Mouse (Mus musculus): Measurements from ENCODE around the gene Slc22a4.

- TF ChIP-seq POLR2A (IDR thresholded peaks at IDR 0.05; ENCODE audit: insufficient read depth, low read length), result no peak
- no peak for TF ChIP-seq CTCF (IDR thresholded peaks at IDR 0.05; ENCODE audit: low read depth, low read length)
Observed at GRCm38 (mm10) chr11:54073291-54073690, 45.4 kb upstream of the Slc22a4 start.

Data from ES-Bruce4 (cell line).